Mouse (Mus musculus) stomach, postnatal 0 days (tissue): Measurements from ENCODE around the gene Cars2.

ENCODE experiments used
- CTCF ChIP-seq: IDR thresholded peaks from 2 replicates; pipeline ENCODE4 v1.5.1; 2016; ENCODE audit warnings: antibody characterized with exemption, low read depth, mild to moderate bottlenecking, moderate library complexity
- EP300 ChIP-seq: optimal IDR thresholded peaks from 2 replicates; pipeline ENCODE3; 2016; ENCODE audit warnings: antibody characterized with exemption

GRCm38 (mm10) chr8:11591837-11592236, 41.3 kb upstream of the Cars2 start:
- TF ChIP-seq CTCF = no peak
- TF ChIP-seq EP300 = no peak
